Mouse (Mus musculus): ENCODE data around the gene Pef1. TPM values are rescaled to one million over a fixed set of nuclear protein-coding genes. Genes with fewer than 3 reads are reported as not detected.

Pef1 gene
- polyA plus RNA-seq, 1 experiment: 89.9 TPM

GRCm38 (mm10) chr4:130176156-130176720 lies 73.9 kb downstream of the Pef1 start:
- H3K27ac ChIP-seq (ENCODE audit: insufficient read depth, low read length): no peak overlapping the region

DNA sequence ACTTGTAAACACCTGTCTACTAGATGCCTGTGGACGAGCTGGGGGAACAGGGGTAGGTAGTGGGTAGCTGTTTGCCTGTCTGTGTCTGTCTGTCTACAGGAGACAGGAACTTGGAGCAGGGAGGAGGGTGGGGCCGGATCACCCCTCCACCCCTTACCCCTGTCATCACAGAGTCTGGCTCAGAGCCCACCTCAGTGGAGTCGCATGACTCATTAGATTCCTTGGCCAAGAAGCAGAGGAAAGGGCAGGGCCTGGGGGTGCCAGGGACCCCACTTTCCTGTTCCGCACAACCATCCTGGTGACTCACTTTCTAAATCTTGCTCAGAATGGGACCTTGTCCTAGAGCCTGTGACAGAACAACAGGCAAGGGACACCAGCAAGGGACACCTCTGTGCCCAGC lies 74.7 kb downstream of the Pef1 start:
- TF ChIP-seq POLR2A (IDR thresholded peaks at IDR 0.05; ENCODE audit: extremely low read depth, insufficient read depth, low read length) (no peak), CTCF (IDR thresholded peaks at IDR 0.05; ENCODE audit: extremely low read depth, insufficient read depth, low read length) (no peak)
- no peak overlapping the region for H3K4me3 ChIP-seq (ENCODE audit: insufficient read depth, low read length)
- H3K4me1 ChIP-seq (ENCODE audit: control insufficient read depth, insufficient read depth, low read length): no peaks in the 10 kb centered on the region
- H3K27ac ChIP-seq (ENCODE audit: insufficient read depth, low read length): no peak overlapping the region

More at GRCm38 (mm10) chr4:130176156-130176720, 73.9 kb downstream of the Pef1 start:
- Histone ChIP-seq H3K4me1 (ENCODE audit: control insufficient read depth, insufficient read depth, low read length) (no peaks in the 10 kb centered on the region), H3K4me3 (ENCODE audit: insufficient read depth, low read length) (no peak overlapping the region)
- TF ChIP-seq POLR2A (IDR thresholded peaks at IDR 0.05; ENCODE audit: extremely low read depth, insufficient read depth, low read length): no peak
- TF ChIP-seq CTCF (IDR thresholded peaks at IDR 0.05; ENCODE audit: extremely low read depth, insufficient read depth, low read length): no peak

- Histone ChIP-seq H3K27ac (ENCODE audit: insufficient read depth, low read length) (no peak overlapping the region), H3K4me1 (ENCODE audit: control insufficient read depth, insufficient read depth, low read length) (no peaks in the 10 kb centered on the region), H3K4me3 (ENCODE audit: insufficient read depth, low read length) (no peak overlapping the region)
- TF ChIP-seq POLR2A (IDR thresholded peaks at IDR 0.05; ENCODE audit: extremely low read depth, insufficient read depth, low read length) (no peak), CTCF (IDR thresholded peaks at IDR 0.05; ENCODE audit: extremely low read depth, insufficient read depth, low read length) (no peak)
Measured at GRCm38 (mm10) chr4:130177536-130177935, 75.2 kb downstream of the Pef1 start.

Other genes starting within 250 kb of the Pef1 start
- gene Spocd1, start 173.3 kb upstream of the Pef1 start, polyA plus RNA-seq (2012; rRNA removed): 0.13 and 0.28 TPM in 2 replicates
- gene Adgrb2, start 117.7 kb upstream of the Pef1 start, polyA plus RNA-seq (2012; rRNA removed): 306 and 345 TPM in 2 replicates
- 35.6 and 41.0 TPM in 2 replicates for gene Col16a1, start 54.7 kb upstream of the Pef1 start, polyA plus RNA-seq (2012; rRNA removed)
- 3.9 and 4.5 TPM in 2 replicates for gene Hcrtr1, start 36.8 kb downstream of the Pef1 start, polyA plus RNA-seq (2012; rRNA removed)
- gene Tinagl1, start 72.6 kb downstream of the Pef1 start, polyA plus RNA-seq (2012; rRNA removed): 14.1 and 14.5 TPM in 2 replicates
- gene Gm853, start 119.8 kb downstream of the Pef1 start, polyA plus RNA-seq (2012; rRNA removed): not detected in 2 replicates
- gene Serinc2, start 176.6 kb downstream of the Pef1 start, polyA plus RNA-seq (2012; rRNA removed): 9.0 and 10.5 TPM in 2 replicates
- 308 and 316 TPM in 2 replicates for gene Fabp3, start 206.0 kb downstream of the Pef1 start, polyA plus RNA-seq (2012; rRNA removed)
- 0.90 and 2.4 TPM in 2 replicates for gene Gm10570, start 206.1 kb downstream of the Pef1 start, polyA plus RNA-seq (2012; rRNA removed)

All from cortical plate, adult 2 months (tissue).